Mouse (Mus musculus): ENCODE measurements at regions not wholly inside any gene's neighbourhood (a gene's known extent, or its start where the extent isn't known, plus 50 kb on each side); places are given as distances from the start of the nearest gene placed in this dataset.

- Histone ChIP-seq H3K27ac (ENCODE audit: insufficient read depth, low read depth, low read length) (no peak overlapping the region), H3K27me3 (replicated peaks; ENCODE audit: control insufficient read depth, insufficient read depth, low read length) (no peaks in the 10 kb centered on the region), H3K36me3 (ENCODE audit: control insufficient read depth, insufficient read depth, low read length) (no peaks in the 10 kb centered on the region), H3K4me1 (ENCODE audit: control insufficient read depth, insufficient read depth, low read length) (no peaks in the 10 kb centered on the region), H3K4me3 (ENCODE audit: insufficient read depth, low read depth, low read length) (no peak overlapping the region)
- no peak for DNase-seq
- TF ChIP-seq POLR2A (IDR thresholded peaks at IDR 0.05; ENCODE audit: low read depth, low read length) (no peak), CTCF (conservative IDR thresholded peaks at IDR 0.05; ENCODE audit: insufficient read depth, insufficient read length, low read depth, low read length) (no peak)
- 87% methylated on average over 5 of the region's 5 CpGs for whole genome bisulfite sequencing
Measured at GRCm38 (mm10) chr16:77502916-77503315, 99.0 kb downstream of the Gm11146 start.

DNA sequence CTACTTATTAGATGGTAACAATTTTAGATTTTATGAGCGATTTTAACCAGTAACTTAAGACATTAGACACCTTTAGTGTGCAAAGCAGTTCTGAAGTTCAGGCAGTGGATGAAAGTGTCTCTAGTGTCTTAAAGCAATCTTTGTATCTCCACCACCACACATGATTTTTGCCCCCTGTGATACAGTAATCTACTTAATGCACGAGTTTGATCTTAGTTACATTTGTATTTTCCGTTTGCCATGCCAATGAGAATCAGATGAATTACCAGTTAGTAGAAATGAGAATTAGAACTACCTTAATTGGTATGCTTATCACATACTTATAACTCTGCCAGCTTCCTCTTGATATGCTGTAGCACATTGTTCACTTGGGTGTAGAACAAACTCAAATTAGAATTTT, 99.9 kb downstream of the Gm11146 start:
- H3K27ac ChIP-seq (ENCODE audit: insufficient read depth, low read depth, low read length), result no peak overlapping the region
- TF ChIP-seq POLR2A (IDR thresholded peaks at IDR 0.05; ENCODE audit: low read depth, low read length), result no peak
- no peak for TF ChIP-seq CTCF (conservative IDR thresholded peaks at IDR 0.05; ENCODE audit: insufficient read depth, insufficient read length, low read depth, low read length)

GRCm38 (mm10) chr16:77500981-77501380, 100.9 kb downstream of the Gm11146 start:
- peak overlapping the region; percentile 87 for H3K27ac ChIP-seq (ENCODE audit: insufficient read depth, low read depth, low read length)
- no peaks in the 10 kb centered on the region for H3K27me3 ChIP-seq (replicated peaks; ENCODE audit: control insufficient read depth, insufficient read depth, low read length)
- no peaks in the 10 kb centered on the region for H3K4me1 ChIP-seq (ENCODE audit: control insufficient read depth, insufficient read depth, low read length)
- 32% methylated on average over 4 of the region's 4 CpGs for WGBS
- peak; percentile 69 for DNase-seq
- no peak for TF ChIP-seq CTCF (conservative IDR thresholded peaks at IDR 0.05; ENCODE audit: insufficient read depth, insufficient read length, low read depth, low read length)
- H3K36me3 ChIP-seq (ENCODE audit: control insufficient read depth, insufficient read depth, low read length), result no peaks in the 10 kb centered on the region
- no peak overlapping the region; the same call in 1 of the 2 replicates for H3K4me3 ChIP-seq (ENCODE audit: insufficient read depth, low read depth, low read length)

More for the DNA sequence above, 99.9 kb downstream of the Gm11146 start:
- no peaks in the 10 kb centered on the region for H3K27me3 ChIP-seq (replicated peaks; ENCODE audit: control insufficient read depth, insufficient read depth, low read length)
- no peaks in the 10 kb centered on the region for H3K4me1 ChIP-seq (ENCODE audit: control insufficient read depth, insufficient read depth, low read length)
- H3K36me3 ChIP-seq (ENCODE audit: control insufficient read depth, insufficient read depth, low read length), result no peaks in the 10 kb centered on the region
- 60% methylated on average over 3 of the region's 3 CpGs for WGBS
- no peak overlapping the region for H3K4me3 ChIP-seq (ENCODE audit: insufficient read depth, low read depth, low read length)
- DNase-seq, result peak; percentile 8

- DNase-seq, result peak; percentile 40
- Histone ChIP-seq H3K4me1 (ENCODE audit: control insufficient read depth, insufficient read depth, low read length) (no peaks in the 10 kb centered on the region), H3K27me3 (replicated peaks; ENCODE audit: control insufficient read depth, insufficient read depth, low read length) (no peaks in the 10 kb centered on the region), H3K4me3 (ENCODE audit: insufficient read depth, low read depth, low read length) (peak overlapping the region; percentile 47), H3K36me3 (ENCODE audit: control insufficient read depth, insufficient read depth, low read length) (no peaks in the 10 kb centered on the region), H3K27ac (ENCODE audit: insufficient read depth, low read depth, low read length) (peak overlapping the region; percentile 87; the same call in 1 of the 2 replicates)
- 48% methylated on average over 6 of the region's 6 CpGs for WGBS
- TF ChIP-seq CTCF (conservative IDR thresholded peaks at IDR 0.05; ENCODE audit: insufficient read depth, insufficient read length, low read depth, low read length), result no peak
Measured at GRCm38 (mm10) chr16:77500413-77500812, 101.5 kb downstream of the Gm11146 start.

DNA sequence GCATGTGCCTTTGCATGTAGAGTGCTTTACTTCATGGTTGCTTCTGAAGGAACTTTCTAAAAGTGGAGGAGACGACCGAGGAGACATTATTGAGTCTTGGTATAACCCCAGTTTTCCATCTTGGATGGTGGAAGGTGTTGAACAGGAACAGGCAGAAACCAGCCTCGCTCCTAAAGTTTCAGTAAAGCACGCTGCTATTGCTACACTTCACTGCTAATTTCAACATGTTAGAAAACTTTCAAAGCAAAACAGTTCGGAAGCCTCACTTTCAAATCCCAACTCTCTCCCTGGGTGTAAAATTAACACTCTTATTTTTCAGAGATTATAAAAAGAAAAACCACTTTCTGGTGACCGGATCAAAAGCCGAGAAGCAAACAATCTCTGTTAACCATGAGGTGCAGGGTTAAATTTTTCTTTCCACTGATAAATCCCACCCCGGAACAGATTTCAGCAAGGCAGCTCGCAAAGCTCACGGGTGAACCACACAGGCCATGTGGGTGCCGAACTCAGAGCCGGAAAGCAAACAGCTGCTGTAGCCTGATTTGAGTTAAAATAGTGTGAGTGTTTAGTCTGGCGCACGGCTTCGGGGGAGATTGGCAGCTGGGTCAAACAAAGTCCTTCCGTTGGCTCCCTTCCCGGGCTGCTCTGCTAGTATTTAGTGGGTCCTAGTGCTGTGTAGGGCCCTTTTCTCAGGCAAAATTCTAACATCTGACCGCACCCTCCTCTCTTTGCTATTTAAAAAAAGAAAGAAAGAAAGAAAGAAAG, 102.2 kb downstream of the Gm11146 start:
- 33% methylated on average over 18 of the region's 18 CpGs for WGBS
- TF ChIP-seq CTCF (conservative IDR thresholded peaks at IDR 0.05; ENCODE audit: insufficient read depth, insufficient read length, low read depth, low read length) (no peak), POLR2A (IDR thresholded peaks at IDR 0.05; ENCODE audit: low read depth, low read length) (no peak)
- DNase-seq, result peak; percentile 94
- Histone ChIP-seq H3K27me3 (replicated peaks; ENCODE audit: control insufficient read depth, insufficient read depth, low read length) (no peaks in the 10 kb centered on the region), H3K27ac (ENCODE audit: insufficient read depth, low read depth, low read length) (peak overlapping the region; percentile 13), H3K4me1 (ENCODE audit: control insufficient read depth, insufficient read depth, low read length) (no peaks in the 10 kb centered on the region), H3K4me3 (ENCODE audit: insufficient read depth, low read depth, low read length) (peak overlapping the region; percentile 9; the same call in 1 of the 2 replicates), H3K36me3 (ENCODE audit: control insufficient read depth, insufficient read depth, low read length) (no peaks in the 10 kb centered on the region)

DNA sequence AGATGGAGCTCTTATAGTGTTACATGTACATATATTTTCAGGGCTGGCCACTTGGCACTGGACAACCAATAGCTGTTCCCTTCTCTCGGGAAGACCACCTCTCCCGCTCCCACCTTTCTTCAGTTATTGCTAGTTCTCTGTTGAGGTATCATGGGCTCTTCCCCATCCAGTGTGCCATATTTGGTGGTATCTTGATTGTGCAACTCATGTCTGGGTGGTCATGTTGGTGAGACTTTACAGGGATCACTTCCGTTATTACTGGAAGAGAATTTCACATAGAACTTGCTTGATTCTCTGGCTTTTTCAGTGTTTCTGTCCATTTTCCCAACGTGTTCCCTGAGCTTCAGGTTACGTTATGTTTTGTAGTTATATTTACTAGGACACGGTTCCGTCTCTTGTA, 106.6 kb downstream of the Gm11146 start:
- H3K36me3 ChIP-seq (ENCODE audit: control insufficient read depth, insufficient read depth, low read length), result no peaks in the 10 kb centered on the region
- H3K27ac ChIP-seq (ENCODE audit: insufficient read depth, low read depth, low read length), result no peak overlapping the region
- no peak overlapping the region for H3K4me3 ChIP-seq (ENCODE audit: insufficient read depth, low read depth, low read length)
- no peak for DNase-seq
- 96% methylated on average over 7 of the region's 7 CpGs for WGBS
- H3K27me3 ChIP-seq (replicated peaks; ENCODE audit: control insufficient read depth, insufficient read depth, low read length), result no peaks in the 10 kb centered on the region
- no peaks in the 10 kb centered on the region for H3K4me1 ChIP-seq (ENCODE audit: control insufficient read depth, insufficient read depth, low read length)
- TF ChIP-seq CTCF (conservative IDR thresholded peaks at IDR 0.05; ENCODE audit: insufficient read depth, insufficient read length, low read depth, low read length) (no peak), POLR2A (IDR thresholded peaks at IDR 0.05; ENCODE audit: low read depth, low read length) (no peak)

GRCm38 (mm10) chr16:77494042-77494441, 107.9 kb downstream of the Gm11146 start:
- TF ChIP-seq POLR2A (IDR thresholded peaks at IDR 0.05; ENCODE audit: low read depth, low read length) (no peak), CTCF (conservative IDR thresholded peaks at IDR 0.05; ENCODE audit: insufficient read depth, insufficient read length, low read depth, low read length) (no peak)
- no peaks in the 10 kb centered on the region for H3K27me3 ChIP-seq (replicated peaks; ENCODE audit: control insufficient read depth, insufficient read depth, low read length)

More at GRCm38 (mm10) chr16:77494042-77494441, 107.9 kb downstream of the Gm11146 start:
- WGBS, result 81% methylated on average over 7 of the region's 7 CpGs
- DNase-seq, result no peak
- no peak overlapping the region for H3K4me3 ChIP-seq (ENCODE audit: insufficient read depth, low read depth, low read length)
- no peaks in the 10 kb centered on the region for H3K36me3 ChIP-seq (ENCODE audit: control insufficient read depth, insufficient read depth, low read length)
- no peaks in the 10 kb centered on the region for H3K4me1 ChIP-seq (ENCODE audit: control insufficient read depth, insufficient read depth, low read length)
- H3K27ac ChIP-seq (ENCODE audit: insufficient read depth, low read depth, low read length), result no peak overlapping the region

Measured in kidney, adult 2 months (tissue).